Mouse (Mus musculus) kidney, adult 18-20 months (tissue): ENCODE results near the gene Pyy.

Source experiments
- DNase-seq: peaks from one replicate; pipeline ENCODE4 v3.0.0; 2021

Gene Pyy

GRCm38 (mm10) chr11:102107732-102108131 is at the start of gene Pyy:
Pyy (minus strand) TSS chr11:102107832.
- no peak for DNase-seq

- DNase-seq = no peak
These were observed 49.1 kb upstream of the Pyy start for GRCm38 (mm10) chr11:102156786-102157089.

GRCm38 (mm10) chr11:102156039-102156785 is 48.6 kb upstream of the Pyy start, which contains the start of gene Tmem101:
Tmem101 (minus strand) TSS chr11:102156404.
- DNase-seq = peak; percentile 92

GRCm38 (mm10) chr11:102147213-102147989 is 39.8 kb upstream of the Pyy start:
- DNase-seq = no peak

- no peak for DNase-seq
These were observed 38.9 kb upstream of the Pyy start for GRCm38 (mm10) chr11:102146531-102146930.

GRCm38 (mm10) chr11:102146005-102146404 is 38.4 kb upstream of the Pyy start:
- peak; percentile 25 for DNase-seq

- no peak for DNase-seq
These were observed 37.9 kb upstream of the Pyy start, which contains the start of gene Nags for GRCm38 (mm10) chr11:102145471-102146001. Nags (plus strand) TSS chr11:102145513.

- no peak for DNase-seq
These were observed 37.4 kb upstream of the Pyy start for GRCm38 (mm10) chr11:102144957-102145470.

GRCm38 (mm10) chr11:102142355-102142754 is 34.7 kb upstream of the Pyy start:
- peak; percentile 30 for DNase-seq

GRCm38 (mm10) chr11:102140508-102140907 is 32.9 kb upstream of the Pyy start:
- DNase-seq = peak; percentile 73

- DNase-seq = peak; percentile 60
These were observed 30.8 kb upstream of the Pyy start for GRCm38 (mm10) chr11:102138447-102138740.

GRCm38 (mm10) chr11:102137625-102138446 is 30.2 kb upstream of the Pyy start:
- DNase-seq = no peak

- no peak for DNase-seq
These were observed 26.9 kb upstream of the Pyy start for GRCm38 (mm10) chr11:102134516-102134915.

- no peak for DNase-seq
These were observed 9.8 kb upstream of the Pyy start for GRCm38 (mm10) chr11:102117386-102117785.

GRCm38 (mm10) chr11:102116241-102116640 is 8.6 kb upstream of the Pyy start:
- no peak for DNase-seq

- DNase-seq = no peak
These were observed 3.9 kb upstream of the Pyy start for GRCm38 (mm10) chr11:102111576-102111975.

- DNase-seq = no peak
These were observed 721 bp downstream of the Pyy start for GRCm38 (mm10) chr11:102106911-102107310.

- peak; percentile 70 for DNase-seq
These were observed 5.0 kb downstream of the Pyy start for GRCm38 (mm10) chr11:102102485-102103258.

GRCm38 (mm10) chr11:102101219-102101618 is 6.4 kb downstream of the Pyy start, which contains the start of gene Ppy:
Ppy (minus strand) TSS chr11:102101319.
- DNase-seq = no peak

- DNase-seq = peak; percentile 69
These were observed 10.7 kb downstream of the Pyy start for GRCm38 (mm10) chr11:102096887-102097391.

GRCm38 (mm10) chr11:102096446-102096845 is 11.2 kb downstream of the Pyy start:
- DNase-seq = no peak

GRCm38 (mm10) chr11:102095676-102096075 is 12.0 kb downstream of the Pyy start:
- DNase-seq = no peak
